Mouse (Mus musculus) gastrocnemius, postnatal 10 days (tissue): ENCODE results near the gene Ckm. TPM values are rescaled to one million over a fixed set of nuclear protein-coding genes. Genes with fewer than 3 reads are reported as not detected.

Experiments used
- DNase-seq: peaks from one replicate; pipeline ENCODE4 v3.0.0; 2021; ENCODE audit warnings: mixed read lengths
- total RNA-seq, 2 experiments: library from RNA; stranded (reverse); gene quantifications; 2 replicates each; pipeline ENCODE4 v1.2.3; 2021

Gene Ckm
- total RNA-seq, 2 experiments from 2014 or later = 22,462 to 26,486 TPM

- DNase-seq = no peak
These were observed 20.9 kb upstream of the Ckm start for GRCm38 (mm10) chr7:19383708-19384107.

- DNase-seq = no peak
These were observed 15.7 kb upstream of the Ckm start for GRCm38 (mm10) chr7:19388699-19389413.

- no peak for DNase-seq
These were observed 10.1 kb upstream of the Ckm start for GRCm38 (mm10) chr7:19394484-19394883.

GRCm38 (mm10) chr7:19399496-19400280 is 4.9 kb upstream of the Ckm start:
- DNase-seq = no peak

GRCm38 (mm10) chr7:19400946-19401345 is 3.6 kb upstream of the Ckm start:
- no peak for DNase-seq

- DNase-seq = no peak
These were observed 2.0 kb upstream of the Ckm start for GRCm38 (mm10) chr7:19402535-19403112.

GRCm38 (mm10) chr7:19403731-19404296 is 762 bp upstream of the Ckm start, which contains the start of gene Klc3:
Gene Klc3, minus strand, starts transcription at chr7:19404104.
- DNase-seq = no peak

- peak; percentile 87 for DNase-seq
These were observed 841 bp downstream of the Ckm start for GRCm38 (mm10) chr7:19405417-19405816.

- DNase-seq = no peak
These were observed 5.2 kb downstream of the Ckm start for GRCm38 (mm10) chr7:19409753-19410152.

- DNase-seq = peak; percentile 91
These were observed 6.3 kb downstream of the Ckm start for GRCm38 (mm10) chr7:19410766-19411344.

- DNase-seq = no peak
These were observed 7.2 kb downstream of the Ckm start for GRCm38 (mm10) chr7:19411783-19412182.

GRCm38 (mm10) chr7:19413525-19413924 is 8.9 kb downstream of the Ckm start:
- no peak for DNase-seq

GRCm38 (mm10) chr7:19416590-19416989 is 12.0 kb downstream of the Ckm start:
- no peak for DNase-seq

GRCm38 (mm10) chr7:19420121-19420520 is 15.5 kb downstream of the Ckm start:
- DNase-seq = no peak

GRCm38 (mm10) chr7:19420821-19421636 is 16.5 kb downstream of the Ckm start:
- DNase-seq = peak; percentile 80

- no peak for DNase-seq
These were observed 18.5 kb downstream of the Ckm start for GRCm38 (mm10) chr7:19423083-19423482.

GRCm38 (mm10) chr7:19424051-19424450 is 19.5 kb downstream of the Ckm start:
- DNase-seq = peak; percentile 24

GRCm38 (mm10) chr7:19426349-19426748 is 21.8 kb downstream of the Ckm start:
- DNase-seq = no peak

- no peak for DNase-seq
These were observed 22.3 kb downstream of the Ckm start for GRCm38 (mm10) chr7:19426888-19427287.

GRCm38 (mm10) chr7:19427999-19428650 is 23.5 kb downstream of the Ckm start:
- DNase-seq = no peak

GRCm38 (mm10) chr7:19429726-19430125 is 25.1 kb downstream of the Ckm start:
- DNase-seq = no peak
